Mouse (Mus musculus) B cell, adult (primary cell): ENCODE measurements around the gene Edem2. TPM values are rescaled to one million over a fixed set of nuclear protein-coding genes. Genes with fewer than 3 reads are reported as not detected.

ENCODE experiments used
- total RNA-seq: library from RNA; stranded (reverse); gene quantifications from 4 replicates; pipeline ENCODE4 v1.2.4, GENCODE M21; 2023; ENCODE audit not compliant: inconsistent age

Gene Edem2
- 34.6 to 41.1 TPM (median 37.6 TPM) in 4 replicates for total RNA-seq

GRCm38 (mm10) chr2:155729158-155729645 lies at the start of gene Edem2:
TSS of gene Edem2 (minus strand) at chr2:155729475.

GRCm38 (mm10) chr2:155774927-155775684 lies 45.8 kb upstream of the Edem2 start, which contains the start of gene Mmp24:
TSS of gene Mmp24 (plus strand) at chr2:155775342.

GRCm38 (mm10) chr2:155751014-155751786 lies 21.9 kb upstream of the Edem2 start, which contains the start of gene Procr:
TSS of gene Procr (plus strand) at chr2:155751117.

GRCm38 (mm10) chr2:155735766-155736165 lies 6.5 kb upstream of the Edem2 start, which contains the start of gene Gm17581:
TSS of gene Gm17581 (minus strand) at chr2:155735866.

GRCm38 (mm10) chr2:155691723-155692493 lies 37.4 kb downstream of the Edem2 start, which contains the start of gene Trpc4ap:
TSS of gene Trpc4ap (minus strand) at chr2:155692384.

Other genes starting within 250 kb of the Edem2 start
- gene Acss2, start 211.5 kb downstream of the Edem2 start, total RNA-seq = 2.5 to 4.5 TPM (median 3.1 TPM) in 4 replicates
- gene Ggt7, start 211.2 kb downstream of the Edem2 start, total RNA-seq = 0.45 to 1.1 TPM in 2 of 4 replicates, not detected in the others
- gene Gss, start 136.7 kb downstream of the Edem2 start, total RNA-seq = 8.4 to 13.3 TPM (median 11.0 TPM) in 4 replicates
- gene Myh7b, start 118.3 kb downstream of the Edem2 start, total RNA-seq = not detected in 4 replicates
- gene Trpc4ap, start 37.1 kb downstream of the Edem2 start, total RNA-seq = 151 to 173 TPM (median 162 TPM) in 4 replicates
- gene Gm17581, start 6.4 kb upstream of the Edem2 start, total RNA-seq = not detected in 4 replicates
- not detected in 4 replicates for gene Procr, start 21.6 kb upstream of the Edem2 start, total RNA-seq
- not detected in 4 replicates for gene Mmp24, start 45.9 kb upstream of the Edem2 start, total RNA-seq
- 23.6 to 27.8 TPM (median 24.7 TPM) in 4 replicates for gene BC029722, start 90.0 kb upstream of the Edem2 start, total RNA-seq
- gene Eif6, start 97.5 kb upstream of the Edem2 start, total RNA-seq = 87.8 to 99.3 TPM (median 93.3 TPM) in 4 replicates
- 0.15 to 0.33 TPM (median 0.26 TPM) in 3 of 4 replicates, not detected in the other for gene Fam83c, start 105.4 kb upstream of the Edem2 start, total RNA-seq
- 27.6 to 43.5 TPM (median 29.5 TPM) in 4 replicates for gene Uqcc1, start 200.8 kb upstream of the Edem2 start, total RNA-seq
- gene Gm15557, start 211.3 kb upstream of the Edem2 start, total RNA-seq = not detected in 4 replicates
- gene Gdf5, start 215.9 kb upstream of the Edem2 start, total RNA-seq = not detected in 4 replicates
- gene Cep250, start 227.0 kb upstream of the Edem2 start, total RNA-seq = 58.5 to 67.9 TPM (median 59.6 TPM) in 4 replicates